Mouse (Mus musculus): ENCODE results near the gene Rprd1b. TPM values are rescaled to one million over a fixed set of nuclear protein-coding genes. Genes with fewer than 3 reads are reported as not detected.

The Rprd1b gene
- polyA plus RNA-seq, 1 experiment from 2014 or later = 48.2 TPM

DNA sequence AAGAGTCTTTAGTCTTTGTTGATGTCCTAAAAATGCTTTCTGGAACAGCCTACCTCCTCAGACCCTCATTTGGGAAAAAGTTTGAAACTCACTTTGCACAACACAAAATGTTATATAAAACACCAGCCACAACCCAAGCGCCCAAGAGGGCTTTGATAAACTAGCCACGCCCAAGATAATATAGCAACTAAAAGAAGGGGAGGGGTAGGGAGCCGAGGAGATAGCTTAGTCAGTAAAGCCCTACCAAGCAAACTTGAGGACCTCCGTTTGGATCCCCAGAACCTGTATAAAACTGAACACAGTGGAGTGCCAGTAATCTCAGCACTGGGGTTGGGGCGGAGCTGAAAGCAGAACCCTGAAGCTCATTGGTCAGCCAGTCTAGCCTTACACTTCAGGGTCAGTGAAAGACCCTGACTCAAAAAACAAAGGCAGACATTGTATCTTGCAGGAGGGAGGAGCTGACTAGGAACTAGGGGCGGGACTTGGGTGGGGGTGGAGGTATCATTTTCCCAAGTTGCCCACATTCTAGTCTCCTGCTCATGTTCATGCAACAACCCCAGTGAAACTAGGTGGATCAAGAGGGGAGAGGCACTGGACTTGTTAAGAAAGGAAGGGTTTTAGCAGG is 124.5 kb downstream of the Rprd1b start:
- WGBS = 32% methylated on average over 6 of the region's 6 CpGs
- Histone ChIP-seq H3K9ac (ENCODE audit: low read depth, low read length) (peak overlapping the region; percentile 45), H3K4me3 (ENCODE audit: low read depth, low read length) (peak overlapping the region; percentile 20; the same call in 1 of the 2 replicates), H3K27ac (ENCODE audit: low read depth, low read length) (peak overlapping the region; percentile 58), H3K4me2 (peak overlapping the region; percentile 75), H3K27me3 (replicated peaks; ENCODE audit: control insufficient read depth, insufficient read depth, low read length) (no peaks in the 10 kb centered on the region), H3K9me3 (ENCODE audit: control insufficient read depth, low read length) (no peaks in the 10 kb centered on the region), H3K36me3 (ENCODE audit: control insufficient read depth, insufficient read depth, low read length) (no peaks in the 10 kb centered on the region), H3K4me1 (replicated peaks; ENCODE audit: control insufficient read depth, insufficient read depth, low read length) (peaks cover 32% of the 10 kb centered on the region)
- no peak for DNase-seq (ENCODE audit: low spot score)
- peak; percentile 60 for ATAC-seq (replicated peaks; ENCODE audit: low FRiP score)

GRCm38 (mm10) chr2:158153728-158154343 is 125.5 kb downstream of the Rprd1b start:
- Histone ChIP-seq H3K27ac (ENCODE audit: low read depth, low read length) (peak overlapping the region; percentile 74), H3K4me1 (replicated peaks; ENCODE audit: control insufficient read depth, insufficient read depth, low read length) (peaks cover 26% of the 10 kb centered on the region), H3K4me3 (ENCODE audit: low read depth, low read length) (peak overlapping the region; percentile 48), H3K9ac (ENCODE audit: low read depth, low read length) (peak overlapping the region; percentile 45), H3K36me3 (ENCODE audit: control insufficient read depth, insufficient read depth, low read length) (no peaks in the 10 kb centered on the region), H3K4me2 (peak overlapping the region; percentile 75), H3K9me3 (ENCODE audit: control insufficient read depth, low read length) (no peaks in the 10 kb centered on the region), H3K27me3 (replicated peaks; ENCODE audit: control insufficient read depth, insufficient read depth, low read length) (no peaks in the 10 kb centered on the region)
- WGBS = 1% methylated on average over 22 of the region's 22 CpGs
- DNase-seq (ENCODE audit: low spot score) (peak; percentile 72), ATAC-seq (replicated peaks; ENCODE audit: low FRiP score) (peak; percentile 62)

GRCm38 (mm10) chr2:158154641-158155040 is 126.3 kb downstream of the Rprd1b start:
- H3K27ac ChIP-seq (ENCODE audit: low read depth, low read length) = peak overlapping the region; percentile 74
- H3K9me3 ChIP-seq (ENCODE audit: control insufficient read depth, low read length) = no peaks in the 10 kb centered on the region
- H3K4me2 ChIP-seq = peak overlapping the region; percentile 75
- no peak overlapping the region for H3K4me3 ChIP-seq (ENCODE audit: low read depth, low read length)
- peaks cover 28% of the 10 kb centered on the region for H3K4me1 ChIP-seq (replicated peaks; ENCODE audit: control insufficient read depth, insufficient read depth, low read length)
- 66% methylated on average over 8 of the region's 8 CpGs for WGBS
- H3K9ac ChIP-seq (ENCODE audit: low read depth, low read length) = no peak overlapping the region
- H3K36me3 ChIP-seq (ENCODE audit: control insufficient read depth, insufficient read depth, low read length) = no peaks in the 10 kb centered on the region
- H3K27me3 ChIP-seq (replicated peaks; ENCODE audit: control insufficient read depth, insufficient read depth, low read length) = no peaks in the 10 kb centered on the region
- ATAC-seq (replicated peaks; ENCODE audit: low FRiP score) = no peak
- DNase-seq (ENCODE audit: low spot score) = no peak

GRCm38 (mm10) chr2:158155101-158155500 is 126.8 kb downstream of the Rprd1b start:
- H3K9me3 ChIP-seq (ENCODE audit: control insufficient read depth, low read length) = no peaks in the 10 kb centered on the region
- no peak overlapping the region for H3K4me2 ChIP-seq
- no peak overlapping the region; the same call in 1 of the 2 replicates for H3K27ac ChIP-seq (ENCODE audit: low read depth, low read length)
- H3K4me3 ChIP-seq (ENCODE audit: low read depth, low read length) = no peak overlapping the region
- H3K9ac ChIP-seq (ENCODE audit: low read depth, low read length) = no peak overlapping the region
- 82% methylated on average over 7 of the region's 7 CpGs for WGBS
- H3K27me3 ChIP-seq (replicated peaks; ENCODE audit: control insufficient read depth, insufficient read depth, low read length) = no peaks in the 10 kb centered on the region
- DNase-seq (ENCODE audit: low spot score) (no peak), ATAC-seq (replicated peaks; ENCODE audit: low FRiP score) (no peak)
- peaks cover 29% of the 10 kb centered on the region for H3K4me1 ChIP-seq (replicated peaks; ENCODE audit: control insufficient read depth, insufficient read depth, low read length)
- H3K36me3 ChIP-seq (ENCODE audit: control insufficient read depth, insufficient read depth, low read length) = no peaks in the 10 kb centered on the region

DNA sequence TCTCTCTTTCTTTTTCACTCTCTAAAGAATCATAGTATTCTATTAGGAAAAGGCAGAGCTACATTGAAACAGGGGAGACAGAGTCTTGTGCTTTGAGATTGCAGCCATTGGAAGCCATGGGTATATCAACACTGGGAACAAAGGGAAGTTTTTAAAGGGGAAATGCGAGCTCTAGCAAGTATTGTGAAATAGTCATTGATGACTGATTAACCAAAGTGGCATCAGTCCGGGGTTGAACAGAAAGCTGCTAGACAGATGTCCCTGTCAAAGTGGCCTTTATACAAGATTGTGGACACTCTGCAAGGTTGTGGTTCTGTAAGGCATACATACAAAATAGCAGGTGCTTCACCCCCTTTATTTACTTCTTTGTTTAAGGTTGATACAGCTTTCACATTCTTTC is 127.3 kb downstream of the Rprd1b start:
- no peak overlapping the region for H3K4me2 ChIP-seq
- H3K4me3 ChIP-seq (ENCODE audit: low read depth, low read length) = no peak overlapping the region
- 52% methylated on average over 2 of the region's 2 CpGs for WGBS
- DNase-seq (ENCODE audit: low spot score) (no peak), ATAC-seq (replicated peaks; ENCODE audit: low FRiP score) (no peak)
- H3K4me1 ChIP-seq (replicated peaks; ENCODE audit: control insufficient read depth, insufficient read depth, low read length) = peaks cover 31% of the 10 kb centered on the region
- no peak overlapping the region for H3K9ac ChIP-seq (ENCODE audit: low read depth, low read length)
- H3K27ac ChIP-seq (ENCODE audit: low read depth, low read length) = peak overlapping the region; percentile 59; the same call in 1 of the 2 replicates
- H3K9me3 ChIP-seq (ENCODE audit: control insufficient read depth, low read length) = no peaks in the 10 kb centered on the region
- H3K27me3 ChIP-seq (replicated peaks; ENCODE audit: control insufficient read depth, insufficient read depth, low read length) = no peaks in the 10 kb centered on the region
- H3K36me3 ChIP-seq (ENCODE audit: control insufficient read depth, insufficient read depth, low read length) = no peaks in the 10 kb centered on the region

DNA sequence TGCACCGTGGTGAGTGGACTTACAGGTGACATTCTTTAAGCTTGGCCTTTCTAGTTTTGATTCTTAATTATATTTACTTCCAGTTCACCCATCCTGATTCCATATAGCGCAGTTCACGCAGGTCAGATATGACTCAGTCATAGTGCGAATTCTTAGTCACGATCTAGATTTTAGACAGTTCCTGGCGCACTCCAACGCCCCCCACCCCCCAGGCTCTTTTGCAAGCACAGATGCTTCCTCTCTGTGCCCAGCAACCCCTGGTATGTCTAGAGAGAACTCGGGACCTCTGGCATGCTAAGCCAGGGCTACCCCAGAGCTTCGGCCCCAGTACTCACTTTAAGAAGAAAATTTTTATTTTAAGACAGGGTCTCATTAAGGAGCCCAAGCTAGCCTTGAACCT is 128.2 kb downstream of the Rprd1b start:
- Histone ChIP-seq H3K4me3 (ENCODE audit: low read depth, low read length) (no peak overlapping the region), H3K9me3 (ENCODE audit: control insufficient read depth, low read length) (no peaks in the 10 kb centered on the region), H3K4me1 (replicated peaks; ENCODE audit: control insufficient read depth, insufficient read depth, low read length) (peaks cover 31% of the 10 kb centered on the region), H3K27ac (ENCODE audit: low read depth, low read length) (peak overlapping the region; percentile 59), H3K9ac (ENCODE audit: low read depth, low read length) (no peak overlapping the region), H3K27me3 (replicated peaks; ENCODE audit: control insufficient read depth, insufficient read depth, low read length) (no peaks in the 10 kb centered on the region), H3K4me2 (no peak overlapping the region), H3K36me3 (ENCODE audit: control insufficient read depth, insufficient read depth, low read length) (no peaks in the 10 kb centered on the region)
- no peak for ATAC-seq (replicated peaks; ENCODE audit: low FRiP score)
- no peak for DNase-seq (ENCODE audit: low spot score)
- WGBS = 74% methylated on average over 9 of the region's 9 CpGs

- H3K27ac ChIP-seq (ENCODE audit: low read depth, low read length) = no peak overlapping the region
- 75% methylated on average over 8 of the region's 8 CpGs for WGBS
- no peak overlapping the region for H3K9ac ChIP-seq (ENCODE audit: low read depth, low read length)
- H3K4me3 ChIP-seq (ENCODE audit: low read depth, low read length) = no peak overlapping the region
- H3K27me3 ChIP-seq (replicated peaks; ENCODE audit: control insufficient read depth, insufficient read depth, low read length) = no peaks in the 10 kb centered on the region
- ATAC-seq (replicated peaks; ENCODE audit: low FRiP score) = no peak
- H3K4me1 ChIP-seq (replicated peaks; ENCODE audit: control insufficient read depth, insufficient read depth, low read length) = peaks cover 25% of the 10 kb centered on the region
- H3K36me3 ChIP-seq (ENCODE audit: control insufficient read depth, insufficient read depth, low read length) = no peaks in the 10 kb centered on the region
- DNase-seq (ENCODE audit: low spot score) = no peak
- no peaks in the 10 kb centered on the region for H3K9me3 ChIP-seq (ENCODE audit: control insufficient read depth, low read length)
- no peak overlapping the region for H3K4me2 ChIP-seq
These were observed 129.4 kb downstream of the Rprd1b start for GRCm38 (mm10) chr2:158157654-158158053.

DNA sequence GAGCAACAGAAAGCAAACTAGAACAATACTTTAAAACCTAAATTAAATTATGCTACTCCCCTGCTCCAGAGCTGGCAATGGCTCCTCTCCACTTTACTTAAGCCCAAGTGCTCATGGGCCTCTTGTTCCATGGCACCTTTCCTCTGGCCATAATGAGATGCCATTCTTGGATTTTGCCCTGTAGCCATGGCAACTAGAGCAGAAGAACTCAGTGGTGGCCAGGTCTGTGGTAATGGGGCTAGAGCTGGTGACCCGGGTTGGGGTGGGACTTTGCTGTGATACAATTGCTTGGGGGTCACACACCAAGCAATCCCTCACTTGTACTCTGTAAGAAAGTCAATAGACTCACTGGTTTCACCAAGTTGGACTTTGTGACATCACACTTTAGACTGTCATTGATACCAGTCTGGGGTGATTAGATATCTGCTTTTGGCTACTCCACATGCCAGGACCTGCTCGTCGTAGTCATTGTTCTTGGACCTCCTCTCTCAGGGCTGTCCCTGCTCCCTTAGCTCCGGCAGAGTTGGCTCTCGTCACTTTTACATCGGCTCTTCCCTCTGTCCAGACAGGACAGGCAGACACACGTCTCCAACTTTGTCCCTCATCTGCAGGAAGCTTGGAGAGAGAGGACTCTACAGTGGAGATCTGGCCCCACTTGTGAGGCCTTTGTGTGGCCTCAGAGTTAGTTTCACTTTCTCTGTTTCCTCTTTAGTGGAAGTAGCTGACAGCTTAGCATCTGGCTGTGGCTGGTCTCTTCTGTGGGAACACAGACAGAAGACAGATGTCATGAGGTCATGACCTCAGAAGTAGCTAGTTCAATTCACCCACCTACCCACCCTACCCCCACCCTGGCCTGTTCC is 131.3 kb downstream of the Rprd1b start:
- peak overlapping the region; percentile 41; the same call in 1 of the 2 replicates for H3K9ac ChIP-seq (ENCODE audit: low read depth, low read length)
- H3K9me3 ChIP-seq (ENCODE audit: control insufficient read depth, low read length) = no peaks in the 10 kb centered on the region
- peak overlapping the region; percentile 14; the same call in 1 of the 2 replicates for H3K4me3 ChIP-seq (ENCODE audit: low read depth, low read length)
- ATAC-seq (replicated peaks; ENCODE audit: low FRiP score) (peak; percentile 49; the same call in 1 of the 2 replicates), DNase-seq (ENCODE audit: low spot score) (no peak)
- peaks cover 17% of the 10 kb centered on the region for H3K4me1 ChIP-seq (replicated peaks; ENCODE audit: control insufficient read depth, insufficient read depth, low read length)
- H3K36me3 ChIP-seq (ENCODE audit: control insufficient read depth, insufficient read depth, low read length) = no peaks in the 10 kb centered on the region
- H3K27ac ChIP-seq (ENCODE audit: low read depth, low read length) = peak overlapping the region; percentile 46
- 31% methylated on average over 7 of the region's 7 CpGs for WGBS
- H3K4me2 ChIP-seq = peak overlapping the region; percentile 58
- H3K27me3 ChIP-seq (replicated peaks; ENCODE audit: control insufficient read depth, insufficient read depth, low read length) = no peaks in the 10 kb centered on the region

Data from liver, embryonic 11.5 days (tissue).